Mouse (Mus musculus): ENCODE data around the gene Krtap13. TPM values are rescaled to one million over a fixed set of nuclear protein-coding genes. Genes with fewer than 3 reads are reported as not detected.
"Not testable (repeated sequence)": the region's sequence is repeated elsewhere in the genome, so short reads cannot be mapped to it uniquely, and the experiment has no call there.

Gene Krtap13
- polyA plus RNA-seq (2015; fragmentation: Nextera tagmentation; extraction: Ambion mirVana): not detected in 2 replicates

DNA sequence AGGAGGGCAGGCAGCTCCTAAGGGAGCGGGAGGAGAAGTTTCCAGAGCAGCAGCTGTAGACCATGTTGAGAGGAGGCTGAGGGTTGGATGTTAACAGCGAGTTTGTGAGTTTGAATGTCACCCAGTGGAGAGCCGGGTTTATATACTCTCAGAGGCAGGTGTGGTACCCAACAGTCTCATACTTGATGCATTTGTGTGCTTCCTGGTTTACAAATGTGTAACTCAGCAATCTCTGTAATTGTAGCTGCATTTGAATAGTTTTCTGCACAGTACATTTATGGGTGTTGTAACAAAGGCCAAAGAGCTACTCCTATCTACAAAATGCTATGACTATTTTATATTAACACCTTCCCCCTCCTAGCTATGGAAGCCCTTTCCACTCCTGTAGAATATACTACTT lies at the start of gene Krtap13:
Gene Krtap13, minus strand, starts transcription at position 101 of the 400 bp plus-strand sequence.
- not testable (repeated sequence) for H3K4me3 ChIP-seq (ENCODE audit: low read depth, low read length); H3K27ac ChIP-seq (ENCODE audit: low read length); H3K9ac ChIP-seq (ENCODE audit: low read depth, low read length); H3K4me1 ChIP-seq (ENCODE audit: control insufficient read depth, low read depth, low read length); H3K9me3 ChIP-seq (replicated peaks; ENCODE audit: control insufficient read depth, low read length); ATAC-seq (ENCODE audit: low read depth); H3K36me3 ChIP-seq (ENCODE audit: control insufficient read depth, insufficient read depth); H3K4me2 ChIP-seq (ENCODE audit: low read depth, low read length); H3K27me3 ChIP-seq (ENCODE audit: control insufficient read depth, insufficient read depth, low read depth, low read length)
- WGBS (ENCODE audit: insufficient replicate concordance): 62% methylated on average over 3 of the region's 3 CpGs

DNA sequence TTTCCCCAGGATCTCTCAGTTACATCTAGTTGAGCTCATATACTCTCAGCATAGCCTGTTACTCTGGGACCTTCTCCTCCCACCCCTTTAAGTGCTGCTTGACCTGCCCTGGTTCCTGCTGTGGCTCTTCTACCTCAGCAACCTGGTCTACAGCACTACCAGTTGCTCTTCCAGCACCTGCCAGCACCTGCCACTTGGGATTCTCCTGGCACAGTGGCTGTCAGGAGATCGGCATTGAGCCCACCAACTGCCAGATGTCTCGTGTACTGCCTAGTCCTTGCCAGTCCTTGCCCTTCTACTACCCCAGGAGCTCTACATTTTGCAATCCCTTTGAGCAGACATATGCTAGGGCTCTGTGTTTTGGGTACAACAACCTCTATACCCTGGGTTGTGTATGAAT lies 35.4 kb upstream of the Krtap13 start:
- WGBS (ENCODE audit: insufficient replicate concordance): 47% methylated on average over 2 of the region's 2 CpGs
- H3K4me3 ChIP-seq (ENCODE audit: low read depth, low read length): no peak overlapping the region
- no peaks in the 10 kb centered on the region for H3K36me3 ChIP-seq (ENCODE audit: control insufficient read depth, insufficient read depth)
- no peak overlapping the region for H3K4me2 ChIP-seq (ENCODE audit: low read depth, low read length)
- ATAC-seq (ENCODE audit: low read depth): no peak
- H3K9ac ChIP-seq (ENCODE audit: low read depth, low read length): no peak overlapping the region
- no peaks in the 10 kb centered on the region for H3K4me1 ChIP-seq (ENCODE audit: control insufficient read depth, low read depth, low read length)
- H3K27ac ChIP-seq (ENCODE audit: low read length): no peak overlapping the region
- no peaks in the 10 kb centered on the region for H3K27me3 ChIP-seq (ENCODE audit: control insufficient read depth, insufficient read depth, low read depth, low read length)
- H3K9me3 ChIP-seq (replicated peaks; ENCODE audit: control insufficient read depth, low read length): no peaks in the 10 kb centered on the region

GRCm38 (mm10) chr16:88777596-88777995 lies 26.2 kb upstream of the Krtap13 start, which contains the start of gene Gm5965:
TSS of gene Gm5965 (plus strand) at chr16:88777896.
- Histone ChIP-seq H3K9ac (ENCODE audit: low read depth, low read length) (no peak within 1 kb of the TSS), H3K27ac (ENCODE audit: low read length) (no peak within 1 kb of the TSS), H3K9me3 (replicated peaks; ENCODE audit: control insufficient read depth, low read length) (no peaks in the 10 kb centered on the region), H3K36me3 (ENCODE audit: control insufficient read depth, insufficient read depth) (no peaks in the 10 kb centered on the region), H3K4me2 (ENCODE audit: low read depth, low read length) (no peak within 1 kb of the TSS), H3K27me3 (ENCODE audit: control insufficient read depth, insufficient read depth, low read depth, low read length) (no peaks in the 10 kb centered on the region), H3K4me3 (ENCODE audit: low read depth, low read length) (no peak within 1 kb of the TSS), H3K4me1 (ENCODE audit: control insufficient read depth, low read depth, low read length) (no peaks in the 10 kb centered on the region)
- ATAC-seq (ENCODE audit: low read depth): no peak
- 58% methylated on average over 5 of the region's 6 CpGs for WGBS (ENCODE audit: insufficient replicate concordance)

- H3K27ac ChIP-seq (ENCODE audit: low read length): no peak within 1 kb of the TSS
- H3K4me1 ChIP-seq (ENCODE audit: control insufficient read depth, low read depth, low read length): no peaks in the 10 kb centered on the region
- H3K4me2 ChIP-seq (ENCODE audit: low read depth, low read length): no peak within 1 kb of the TSS
- H3K9me3 ChIP-seq (replicated peaks; ENCODE audit: control insufficient read depth, low read length): no peaks in the 10 kb centered on the region
- WGBS (ENCODE audit: insufficient replicate concordance): 52% methylated on average over 2 of the region's 2 CpGs
- ATAC-seq (ENCODE audit: low read depth): no peak
- no peak within 1 kb of the TSS for H3K4me3 ChIP-seq (ENCODE audit: low read depth, low read length)
- H3K9ac ChIP-seq (ENCODE audit: low read depth, low read length): no peak within 1 kb of the TSS
- H3K36me3 ChIP-seq (ENCODE audit: control insufficient read depth, insufficient read depth): no peaks in the 10 kb centered on the region
- no peaks in the 10 kb centered on the region for H3K27me3 ChIP-seq (ENCODE audit: control insufficient read depth, insufficient read depth, low read depth, low read length)
These were observed 22.7 kb upstream of the Krtap13 start, which contains the start of gene 2310057N15Rik for GRCm38 (mm10) chr16:88774106-88774505. TSS of gene 2310057N15Rik (minus strand) at chr16:88774206.

GRCm38 (mm10) chr16:88758547-88758946 lies 7.1 kb upstream of the Krtap13 start, which contains the start of gene 2310034C09Rik:
TSS of gene 2310034C09Rik (plus strand) at chr16:88758847.
- H3K9ac ChIP-seq (ENCODE audit: low read depth, low read length); H3K36me3 ChIP-seq (ENCODE audit: control insufficient read depth, insufficient read depth); H3K4me1 ChIP-seq (ENCODE audit: control insufficient read depth, low read depth, low read length); H3K27me3 ChIP-seq (ENCODE audit: control insufficient read depth, insufficient read depth, low read depth, low read length); ATAC-seq (ENCODE audit: low read depth); H3K27ac ChIP-seq (ENCODE audit: low read length); H3K4me2 ChIP-seq (ENCODE audit: low read depth, low read length); H3K4me3 ChIP-seq (ENCODE audit: low read depth, low read length); H3K9me3 ChIP-seq (replicated peaks; ENCODE audit: control insufficient read depth, low read length): not testable (repeated sequence)
- 65% methylated on average over 3 of the region's 3 CpGs for WGBS (ENCODE audit: insufficient replicate concordance)

DNA sequence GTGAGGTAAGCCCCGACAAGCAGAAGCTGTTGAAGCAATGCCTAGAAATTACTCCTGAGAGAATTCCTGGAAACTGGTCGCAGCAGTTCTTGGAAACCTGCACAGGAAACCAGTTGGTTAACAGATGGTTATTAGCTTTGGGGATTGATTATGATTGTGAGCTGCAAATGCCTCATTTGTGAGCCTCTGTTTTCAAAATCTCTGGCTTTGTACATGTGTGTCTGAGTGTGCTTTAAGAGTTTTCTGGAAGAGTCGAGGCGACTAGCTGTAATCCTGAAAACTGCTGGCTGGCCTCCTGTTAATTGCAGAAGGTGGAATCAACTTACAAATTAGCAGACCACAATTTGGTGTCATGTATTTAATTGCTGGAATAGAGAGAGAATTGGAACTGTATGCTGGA lies 3.5 kb downstream of the Krtap13 start:
- Histone ChIP-seq H3K9ac (ENCODE audit: low read depth, low read length) (no peak overlapping the region), H3K27me3 (ENCODE audit: control insufficient read depth, insufficient read depth, low read depth, low read length) (no peaks in the 10 kb centered on the region), H3K27ac (ENCODE audit: low read length) (no peak overlapping the region), H3K4me1 (ENCODE audit: control insufficient read depth, low read depth, low read length) (no peaks in the 10 kb centered on the region), H3K9me3 (replicated peaks; ENCODE audit: control insufficient read depth, low read length) (no peaks in the 10 kb centered on the region), H3K36me3 (ENCODE audit: control insufficient read depth, insufficient read depth) (no peaks in the 10 kb centered on the region), H3K4me2 (ENCODE audit: low read depth, low read length) (no peak overlapping the region), H3K4me3 (ENCODE audit: low read depth, low read length) (no peak overlapping the region)
- ATAC-seq (ENCODE audit: low read depth): no peak
- WGBS (ENCODE audit: insufficient replicate concordance): 52% methylated on average over 4 of the region's 4 CpGs

DNA sequence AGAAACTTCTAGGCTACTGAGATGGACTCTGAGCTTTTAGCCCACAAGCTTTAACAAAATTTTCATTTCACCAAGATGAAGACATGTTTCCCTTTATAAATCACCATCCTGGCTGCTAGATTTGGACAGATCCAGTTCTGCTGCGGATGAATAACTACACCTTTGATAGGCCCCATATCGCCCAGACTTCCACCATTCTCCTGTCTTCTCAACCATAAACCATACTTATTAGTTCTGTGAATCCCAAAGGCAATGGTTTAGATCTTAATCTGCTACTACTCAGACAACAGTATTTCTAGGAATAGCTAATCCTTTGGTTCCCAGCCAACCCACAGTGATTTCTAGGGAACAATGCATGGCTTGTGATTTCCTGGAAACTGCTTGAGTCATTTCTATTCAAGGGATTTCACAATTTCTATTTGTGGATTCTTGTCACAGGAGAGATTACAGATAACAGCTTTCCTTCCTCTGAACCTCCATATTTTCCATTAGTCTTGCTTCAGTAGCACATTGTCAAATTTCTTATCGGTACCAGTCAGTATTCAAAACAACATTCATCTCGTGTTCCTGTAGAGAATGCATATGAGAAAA lies 6.6 kb downstream of the Krtap13 start:
- Histone ChIP-seq H3K9ac (ENCODE audit: low read depth, low read length) (no peak overlapping the region), H3K4me1 (ENCODE audit: control insufficient read depth, low read depth, low read length) (no peaks in the 10 kb centered on the region), H3K4me3 (ENCODE audit: low read depth, low read length) (no peak overlapping the region), H3K27ac (ENCODE audit: low read length) (no peak overlapping the region), H3K27me3 (ENCODE audit: control insufficient read depth, insufficient read depth, low read depth, low read length) (no peaks in the 10 kb centered on the region), H3K9me3 (replicated peaks; ENCODE audit: control insufficient read depth, low read length) (no peaks in the 10 kb centered on the region), H3K36me3 (ENCODE audit: control insufficient read depth, insufficient read depth) (no peaks in the 10 kb centered on the region), H3K4me2 (ENCODE audit: low read depth, low read length) (no peak overlapping the region)
- no peak for ATAC-seq (ENCODE audit: low read depth)
- WGBS (ENCODE audit: insufficient replicate concordance): 52% methylated on average over 4 of the region's 4 CpGs

DNA sequence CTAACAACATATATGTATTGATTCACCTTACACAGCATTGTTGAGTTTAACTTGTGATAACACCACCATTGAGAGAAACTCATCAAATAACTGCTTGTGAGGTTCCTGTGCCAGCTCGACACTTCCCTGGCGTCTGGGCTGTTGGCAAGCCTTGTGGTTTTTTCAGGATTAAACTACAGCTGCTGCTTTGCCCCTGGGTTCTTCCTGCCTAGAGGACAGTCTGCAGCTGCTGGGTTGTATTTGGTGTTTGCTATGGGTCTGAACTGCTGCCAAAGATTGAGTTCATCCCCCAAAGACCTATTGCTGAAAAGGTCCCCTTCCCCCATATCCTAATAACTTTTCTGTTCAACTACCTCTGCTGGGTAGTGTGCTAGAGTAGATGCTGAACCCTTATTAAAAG lies 16.0 kb downstream of the Krtap13 start:
- WGBS (ENCODE audit: insufficient replicate concordance): 41% methylated on average over 2 of the region's 2 CpGs

DNA sequence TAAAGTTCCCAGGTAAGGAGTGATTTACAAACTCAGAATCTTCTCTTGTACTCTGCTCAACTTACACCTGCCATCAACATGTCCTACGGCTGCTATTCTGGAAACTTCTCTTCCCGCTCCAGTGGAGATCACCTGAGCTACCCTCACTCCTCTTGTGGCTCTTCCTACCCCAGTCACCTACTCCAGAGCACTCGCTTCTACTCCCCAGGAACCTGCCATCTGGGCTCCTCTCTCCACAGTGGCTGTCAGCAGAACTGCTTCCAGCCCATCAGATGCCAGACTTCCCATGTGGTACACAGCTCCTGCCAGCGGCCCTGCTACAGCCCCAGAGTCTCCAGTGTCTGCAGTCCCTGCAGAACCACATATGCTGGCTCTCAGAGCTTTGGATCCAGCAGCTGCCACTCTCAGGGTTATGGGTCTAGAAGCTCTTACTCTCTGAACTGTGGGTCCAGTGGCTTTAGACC lies 22.6 kb downstream of the Krtap13 start, which contains the start of gene Krtap13-1:
Gene Krtap13-1, plus strand, starts transcription at position 51 of the 464 bp plus-strand sequence.
- H3K4me3 ChIP-seq (ENCODE audit: low read depth, low read length): no peak within 1 kb of the TSS
- WGBS (ENCODE audit: insufficient replicate concordance): 49% methylated on average over 4 of the region's 4 CpGs
- no peak within 1 kb of the TSS for H3K4me2 ChIP-seq (ENCODE audit: low read depth, low read length)
- H3K9ac ChIP-seq (ENCODE audit: low read depth, low read length): no peak within 1 kb of the TSS
- H3K36me3 ChIP-seq (ENCODE audit: control insufficient read depth, insufficient read depth): no peaks in the 10 kb centered on the region
- H3K4me1 ChIP-seq (ENCODE audit: control insufficient read depth, low read depth, low read length): no peaks in the 10 kb centered on the region
- H3K9me3 ChIP-seq (replicated peaks; ENCODE audit: control insufficient read depth, low read length): no peaks in the 10 kb centered on the region
- no peak within 1 kb of the TSS for H3K27ac ChIP-seq (ENCODE audit: low read length)
- ATAC-seq (ENCODE audit: low read depth): no peak
- H3K27me3 ChIP-seq (ENCODE audit: control insufficient read depth, insufficient read depth, low read depth, low read length): no peaks in the 10 kb centered on the region

More for the DNA sequence above, 16.0 kb downstream of the Krtap13 start:
- no peaks in the 10 kb centered on the region for H3K4me1 ChIP-seq (ENCODE audit: control insufficient read depth, low read depth, low read length)
- H3K27me3 ChIP-seq (ENCODE audit: control insufficient read depth, insufficient read depth, low read depth, low read length): no peaks in the 10 kb centered on the region
- H3K9ac ChIP-seq (ENCODE audit: low read depth, low read length): no peak overlapping the region
- no peak overlapping the region for H3K4me2 ChIP-seq (ENCODE audit: low read depth, low read length)
- H3K36me3 ChIP-seq (ENCODE audit: control insufficient read depth, insufficient read depth): no peaks in the 10 kb centered on the region
- H3K9me3 ChIP-seq (replicated peaks; ENCODE audit: control insufficient read depth, low read length): no peaks in the 10 kb centered on the region
- no peak overlapping the region for H3K27ac ChIP-seq (ENCODE audit: low read length)
- no peak overlapping the region for H3K4me3 ChIP-seq (ENCODE audit: low read depth, low read length)
- ATAC-seq (ENCODE audit: low read depth): no peak
